8 mouse cellular contexts compared by ENCODE assay signal in the genomic region with DNA sequence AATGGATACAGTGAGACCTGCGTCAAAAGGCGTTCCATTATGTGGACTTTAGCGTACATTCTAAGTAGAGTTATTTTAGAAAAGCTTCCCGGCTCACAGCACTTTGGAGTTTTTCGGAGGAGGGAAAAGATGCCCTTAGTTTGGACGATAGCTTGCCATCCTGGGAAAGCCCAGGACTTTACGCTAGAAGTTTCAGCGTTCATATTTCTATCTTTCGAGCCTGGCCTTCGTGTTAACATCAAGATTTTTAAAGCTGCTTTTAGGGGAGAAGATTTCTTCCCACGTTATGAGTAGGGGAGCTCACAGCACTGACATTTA. TPM values are rescaled to one million over a fixed set of nuclear protein-coding genes. Genes with fewer than 3 reads are reported as not detected.
DNase-seq lines count a peak whose midpoint lies in the region; ATAC-seq and TF ChIP-seq lines count a peak whose summit lies in the region.

No protein-coding gene starts in this region.

- no peak for TF ChIP-seq POLR2A in testis, adult 2 months (IDR thresholded peaks at IDR 0.05; ENCODE audit: control insufficient read depth, low read depth, low read length)

- no peak for TF ChIP-seq EP300 in stomach, postnatal 0 days (optimal IDR thresholded peaks at IDR 0.05)

- H3K36me3 ChIP-seq in testis, adult 2 months (ENCODE audit: control insufficient read depth, insufficient read depth, low read length) = no peaks in the 10 kb centered on the region
- H3K36me3 ChIP-seq in forebrain, embryonic 14.5 days (ENCODE audit: control insufficient read depth, insufficient read depth, low read length) = no peaks in the 10 kb centered on the region
- H3K36me3 ChIP-seq in liver, embryonic 12.5 days = no peaks in the 10 kb centered on the region
- no peaks in the 10 kb centered on the region for H3K36me3 ChIP-seq in stomach, postnatal 0 days (ENCODE audit: control insufficient read depth, insufficient read depth, low read length)

- peak overlapping the region; percentile 60 for H3K4me2 ChIP-seq in forebrain, embryonic 14.5 days (ENCODE audit: low read length)
- peak overlapping the region; percentile 78 for H3K4me2 ChIP-seq in liver, embryonic 12.5 days
- H3K4me2 ChIP-seq in stomach, postnatal 0 days (replicated peaks; ENCODE audit: low read depth) = peak overlapping the region; percentile 56

- no peak for DNase-seq in testis, postnatal 14 days (ENCODE audit: low spot score)
- DNase-seq in forebrain, embryonic 14.5 days (ENCODE audit: low spot score) = no peak
- DNase-seq in stomach, postnatal 0 days (ENCODE audit: low spot score) = no peak
- no peak for DNase-seq in thymus, postnatal 10 days (ENCODE audit: low spot score in 2 of 2)
- DNase-seq in spleen, postnatal 36 days (ENCODE audit: low spot score in 2 of 2) = no peak
- DNase-seq in spleen, postnatal 10 days (ENCODE audit: low spot score in 2 of 2) = no peak

- TF ChIP-seq CTCF in testis, adult 2 months (IDR thresholded peaks at IDR 0.05; ENCODE audit: control insufficient read depth, insufficient read depth, insufficient replicate concordance, low read depth, low read length) = no peak
- TF ChIP-seq CTCF in stomach, postnatal 0 days (IDR thresholded peaks at IDR 0.05; ENCODE audit: low read depth) = no peak

- no peaks in the 10 kb centered on the region for H3K9me3 ChIP-seq in forebrain, embryonic 14.5 days (replicated peaks; ENCODE audit: control insufficient read depth, low read length)
- no peaks in the 10 kb centered on the region for H3K9me3 ChIP-seq in liver, embryonic 12.5 days (replicated peaks)
- no peaks in the 10 kb centered on the region for H3K9me3 ChIP-seq in stomach, postnatal 0 days (ENCODE audit: control insufficient read depth, low read length)

- no peaks in the 10 kb centered on the region for H3K27me3 ChIP-seq in testis, adult 2 months (ENCODE audit: control insufficient read depth, insufficient read depth, low read length)
- H3K27me3 ChIP-seq in forebrain, embryonic 14.5 days (replicated peaks; ENCODE audit: control insufficient read depth, insufficient read depth, low read length) = no peaks in the 10 kb centered on the region
- no peaks in the 10 kb centered on the region for H3K27me3 ChIP-seq in liver, embryonic 12.5 days (replicated peaks)
- no peaks in the 10 kb centered on the region for H3K27me3 ChIP-seq in stomach, postnatal 0 days (ENCODE audit: control insufficient read depth, insufficient read depth, low read length)

- peaks cover 11% of the 10 kb centered on the region for H3K4me1 ChIP-seq in testis, adult 2 months (ENCODE audit: control insufficient read depth, insufficient read depth, low read length)
- no peaks in the 10 kb centered on the region for H3K4me1 ChIP-seq in forebrain, embryonic 14.5 days (ENCODE audit: control insufficient read depth, insufficient read depth, low read length)
- H3K4me1 ChIP-seq in liver, embryonic 12.5 days = peaks cover 37% of the 10 kb centered on the region
- H3K4me1 ChIP-seq in stomach, postnatal 0 days (replicated peaks; ENCODE audit: control insufficient read depth, insufficient read depth) = no peaks in the 10 kb centered on the region

- H3K4me3 ChIP-seq in testis, adult 2 months (ENCODE audit: control insufficient read depth, low read depth, low read length) = peak overlapping the region; percentile 93
- H3K4me3 ChIP-seq in forebrain, embryonic 14.5 days (ENCODE audit: low read depth, low read length) = peak overlapping the region; percentile 75
- peak overlapping the region; percentile 86 for H3K4me3 ChIP-seq in liver, embryonic 12.5 days
- H3K4me3 ChIP-seq in stomach, postnatal 0 days (ENCODE audit: low read depth, low read length) = peak overlapping the region; percentile 80

- ATAC-seq in forebrain, embryonic 14.5 days = no peak
- ATAC-seq in liver, embryonic 12.5 days = no peak
- ATAC-seq in stomach, postnatal 0 days (ENCODE audit: low FRiP score, low TSS enrichment) = no peak

- 2% methylated on average over 11 of the region's 11 CpGs for WGBS in forebrain, embryonic 14.5 days
- WGBS in liver, embryonic 12.5 days (ENCODE audit: insufficient replicate concordance) = 5% methylated on average over 11 of the region's 11 CpGs
- under 1% methylated on average over 11 of the region's 11 CpGs for WGBS in stomach, postnatal 0 days

- H3K9ac ChIP-seq in forebrain, embryonic 14.5 days (ENCODE audit: low read length) = peak overlapping the region; percentile 61
- peak overlapping the region; percentile 64 for H3K9ac ChIP-seq in liver, embryonic 12.5 days
- H3K9ac ChIP-seq in stomach, postnatal 0 days (ENCODE audit: low read length) = peak overlapping the region; percentile 55

- peak overlapping the region; percentile 81 for H3K27ac ChIP-seq in testis, adult 2 months (ENCODE audit: control insufficient read depth, insufficient read depth, low read depth, low read length)
- no peak overlapping the region for H3K27ac ChIP-seq in forebrain, embryonic 14.5 days (ENCODE audit: low read depth, low read length)
- H3K27ac ChIP-seq in liver, embryonic 12.5 days = no peak overlapping the region
- peak overlapping the region; percentile 35; the same call in 1 of the 2 replicates for H3K27ac ChIP-seq in stomach, postnatal 0 days (replicated peaks)

RNA-seq across cellular contexts. Expression of a gene that starts 0.9 kb away (rescaled TPM):
- 35.0 and 38.9 TPM in 2 replicates for polyA plus RNA-seq in testis, adult 2 months (2012; rRNA removed)
- 0.41 and 0.61 TPM in 2 replicates for polyA plus RNA-seq in forebrain, embryonic 14.5 days (2014; fragmentation: Nextera tagmentation; extraction: Ambion mirVana)
- polyA plus RNA-seq in liver, embryonic 12.5 days (2016; fragmentation: Nextera tagmentation; extraction: Ambion mirVana) = 0.05 and 0.08 TPM in 2 replicates
- 0.27 and 0.35 TPM in 2 replicates for polyA plus RNA-seq in stomach, postnatal 0 days (2015; fragmentation: Nextera tagmentation; extraction: Ambion mirVana)

RNA-seq across cellular contexts. Expression of a gene that starts 7.4 kb away (rescaled TPM):
- 0.88 TPM in 1 of 2 replicates, not detected in the other for polyA plus RNA-seq in testis, adult 2 months (2012; rRNA removed)
- polyA plus RNA-seq in forebrain, embryonic 14.5 days (2014; fragmentation: Nextera tagmentation; extraction: Ambion mirVana) = not detected in 2 replicates
- polyA plus RNA-seq in liver, embryonic 12.5 days (2016; fragmentation: Nextera tagmentation; extraction: Ambion mirVana) = not detected in 2 replicates
- polyA plus RNA-seq in stomach, postnatal 0 days (2015; fragmentation: Nextera tagmentation; extraction: Ambion mirVana) = not detected in 2 replicates

RNA-seq across cellular contexts. Expression of a gene that starts 46.7 kb away (rescaled TPM):
- polyA plus RNA-seq in testis, adult 2 months (2012; rRNA removed) = 1.6 and 1.7 TPM in 2 replicates
- 9.8 and 11.2 TPM in 2 replicates for polyA plus RNA-seq in forebrain, embryonic 14.5 days (2014; fragmentation: Nextera tagmentation; extraction: Ambion mirVana)
- polyA plus RNA-seq in liver, embryonic 12.5 days (2016; fragmentation: Nextera tagmentation; extraction: Ambion mirVana) = 13.0 and 14.2 TPM in 2 replicates
- polyA plus RNA-seq in stomach, postnatal 0 days (2015; fragmentation: Nextera tagmentation; extraction: Ambion mirVana) = 10.2 and 11.0 TPM in 2 replicates

RNA-seq across cellular contexts. Expression of a gene that starts 47.5 kb away (rescaled TPM):
- polyA plus RNA-seq in testis, adult 2 months (2012; rRNA removed) = 5.8 and 7.0 TPM in 2 replicates
- polyA plus RNA-seq in forebrain, embryonic 14.5 days (2014; fragmentation: Nextera tagmentation; extraction: Ambion mirVana) = 5.6 and 6.2 TPM in 2 replicates
- 6.0 and 7.5 TPM in 2 replicates for polyA plus RNA-seq in liver, embryonic 12.5 days (2016; fragmentation: Nextera tagmentation; extraction: Ambion mirVana)
- polyA plus RNA-seq in stomach, postnatal 0 days (2015; fragmentation: Nextera tagmentation; extraction: Ambion mirVana) = 2.9 and 3.2 TPM in 2 replicates

Comparison
In these comparisons a context has a peak if more than half of its experiments do, and no peak if none do; other contexts are left out.
1. H3K27ac ChIP-seq: peak in testis, adult 2 months (single experiment) and stomach, postnatal 0 days (single experiment); none in forebrain, embryonic 14.5 days (single experiment) and liver, embryonic 12.5 days (single experiment).
2. RNA of a gene that starts 0.9 kb away (polyA plus RNA-seq): 35.0 to 38.9 TPM in testis, adult 2 months; 0.41 to 0.61 TPM in forebrain, embryonic 14.5 days, 0.27 to 0.35 TPM in stomach, postnatal 0 days and 0.05 to 0.08 TPM in liver, embryonic 12.5 days; every median in the first group is over 10 times any median in the second.
3. Peak in every context shown above with its lines, with median percentiles within 50 percentile points of each other: H3K4me3 ChIP-seq, H3K4me2 ChIP-seq and H3K9ac ChIP-seq.